Mouse (Mus musculus) A20 (cell line): ENCODE measurements around the gene Atp5g1.
A peak's percentile ranks its signal among the peaks of the same experiment; 100 is the strongest.

Experiments
- DNase-seq: peaks from one replicate; pipeline ENCODE4 v3.0.0-alpha.2; 2011; ENCODE audit warnings: low read depth, low spot score

The Atp5g1 gene

DNA sequence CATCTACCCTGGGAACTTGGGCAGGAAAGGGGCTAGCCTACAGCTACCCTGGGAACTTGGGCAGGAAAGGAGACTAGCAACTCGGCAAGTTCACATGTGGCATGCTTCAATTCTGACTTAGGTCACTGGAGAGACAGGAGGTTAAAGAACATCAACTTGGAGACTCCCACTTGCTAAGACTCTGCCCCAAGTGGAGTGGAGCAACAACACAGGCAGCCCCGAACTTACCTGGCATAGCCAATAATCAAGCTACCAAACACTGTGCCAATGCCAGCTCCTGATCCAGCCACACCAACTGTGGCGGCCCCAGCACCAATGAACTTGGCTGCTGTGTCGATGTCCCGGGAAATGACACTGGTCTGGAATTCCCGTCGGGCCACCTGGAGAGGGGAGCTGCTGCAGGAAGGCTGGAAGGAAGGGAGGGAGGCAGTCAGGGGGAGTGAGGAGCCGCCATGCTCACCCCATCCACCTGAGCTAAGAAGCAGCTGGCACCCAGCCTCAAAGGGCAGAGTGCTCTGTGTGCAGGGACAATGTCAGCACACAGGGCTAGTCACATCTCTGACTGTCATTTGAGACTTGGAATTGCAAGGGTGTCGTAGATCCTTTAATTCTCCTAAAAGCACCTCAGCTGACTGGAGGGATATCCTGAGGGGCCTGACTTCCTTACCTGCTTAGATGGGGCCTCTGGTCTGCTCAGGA lies 2.0 kb downstream of the Atp5g1 start:
- DNase-seq, result no peak

DNA sequence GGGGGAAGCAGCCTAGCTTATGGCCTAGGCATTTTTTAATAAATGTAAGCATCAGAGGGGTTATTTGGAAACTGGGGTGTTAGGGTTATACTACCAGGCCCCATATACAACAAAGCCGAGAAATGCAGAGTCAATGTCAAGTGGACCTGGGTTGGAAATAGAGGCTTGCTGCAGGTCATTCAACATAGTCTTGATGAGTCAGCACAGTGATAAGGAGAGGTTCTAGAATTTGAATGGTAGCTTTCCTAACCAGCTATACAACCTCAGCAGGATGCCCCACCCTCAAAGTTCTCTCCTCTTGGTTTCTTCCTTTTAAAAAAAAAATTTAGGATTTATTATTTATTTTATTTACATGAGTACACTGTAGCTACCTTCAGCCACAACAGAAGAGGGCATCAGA lies 4.5 kb downstream of the Atp5g1 start:
- no peak for DNase-seq

DNA sequence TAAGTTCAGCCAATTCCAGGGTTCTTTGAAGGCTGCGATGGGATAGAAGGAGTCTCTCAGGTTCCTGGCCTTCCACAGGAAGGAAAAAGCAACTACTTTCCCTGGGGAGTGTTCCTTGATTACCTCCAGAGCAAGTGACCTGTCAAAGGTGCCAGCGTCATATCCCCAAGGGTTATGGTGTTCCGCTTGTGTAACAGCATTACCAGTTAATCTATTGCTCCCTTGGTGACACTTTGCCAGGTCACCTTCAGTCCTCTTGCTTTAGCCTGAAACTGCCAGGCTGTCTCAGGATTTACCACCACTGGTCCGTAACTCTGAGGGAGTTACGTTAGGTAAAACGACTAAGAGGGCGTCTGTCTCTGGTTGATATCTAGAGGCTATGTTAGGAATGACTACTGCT lies 5.1 kb downstream of the Atp5g1 start:
- DNase-seq, result no peak

DNA sequence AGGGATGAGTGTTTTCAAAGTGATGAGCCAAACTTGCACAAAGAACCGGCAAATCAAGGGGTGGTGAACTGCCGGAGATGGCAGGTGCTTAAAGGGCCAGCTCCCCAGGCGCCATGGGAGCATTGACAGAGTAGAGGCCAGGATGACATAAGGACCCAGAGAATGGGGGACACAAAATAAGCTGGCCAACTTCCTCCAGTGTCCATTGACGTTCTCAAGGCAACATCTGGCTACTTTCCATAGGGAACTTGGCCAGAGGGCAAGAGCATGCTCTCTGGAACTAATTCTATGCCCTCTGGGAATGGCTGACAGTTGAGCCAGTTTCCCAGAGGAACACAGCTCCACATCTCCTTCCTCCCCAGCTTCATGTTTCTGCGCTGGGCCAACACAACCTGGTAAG lies 7.2 kb downstream of the Atp5g1 start:
- no peak for DNase-seq

DNA sequence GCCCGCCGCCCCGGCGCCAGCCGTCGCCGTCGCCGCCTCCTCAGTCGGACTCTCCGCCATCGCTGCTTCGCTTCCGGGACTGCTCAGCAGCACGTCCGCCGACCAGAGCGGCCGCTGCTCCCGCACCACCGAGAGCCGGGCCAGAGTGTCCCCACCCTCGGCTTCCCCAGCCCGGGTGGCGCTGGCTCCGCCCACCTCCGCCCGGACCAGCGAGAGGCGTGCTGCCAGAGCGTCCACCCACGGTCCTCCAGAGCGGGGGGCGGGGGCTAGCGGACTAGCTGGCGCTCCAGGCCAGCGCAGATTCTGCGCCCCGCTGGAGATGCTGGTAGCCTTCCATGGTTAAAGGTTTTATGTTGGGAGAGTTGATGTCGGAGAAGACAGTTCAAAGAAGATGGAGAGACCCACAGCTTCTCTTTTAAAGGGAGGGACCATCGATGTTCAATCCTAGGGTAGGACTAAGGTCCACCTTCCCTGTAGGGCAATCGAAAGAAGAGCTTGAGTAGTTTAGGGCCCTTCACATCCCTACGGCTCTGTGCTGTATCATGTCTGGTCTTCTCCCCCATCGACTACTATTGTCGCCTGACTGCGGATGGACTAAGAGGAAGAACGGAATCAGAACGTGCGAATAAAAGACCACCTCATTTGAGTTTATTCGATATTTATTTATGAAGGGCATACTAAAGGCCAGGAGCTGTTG lies 10.1 kb downstream of the Atp5g1 start, which contains the start of gene Ube2z:
Gene Ube2z, minus strand, starts transcription at position 174 of the 697 bp plus-strand sequence.
- peak; percentile 96 for DNase-seq

DNA sequence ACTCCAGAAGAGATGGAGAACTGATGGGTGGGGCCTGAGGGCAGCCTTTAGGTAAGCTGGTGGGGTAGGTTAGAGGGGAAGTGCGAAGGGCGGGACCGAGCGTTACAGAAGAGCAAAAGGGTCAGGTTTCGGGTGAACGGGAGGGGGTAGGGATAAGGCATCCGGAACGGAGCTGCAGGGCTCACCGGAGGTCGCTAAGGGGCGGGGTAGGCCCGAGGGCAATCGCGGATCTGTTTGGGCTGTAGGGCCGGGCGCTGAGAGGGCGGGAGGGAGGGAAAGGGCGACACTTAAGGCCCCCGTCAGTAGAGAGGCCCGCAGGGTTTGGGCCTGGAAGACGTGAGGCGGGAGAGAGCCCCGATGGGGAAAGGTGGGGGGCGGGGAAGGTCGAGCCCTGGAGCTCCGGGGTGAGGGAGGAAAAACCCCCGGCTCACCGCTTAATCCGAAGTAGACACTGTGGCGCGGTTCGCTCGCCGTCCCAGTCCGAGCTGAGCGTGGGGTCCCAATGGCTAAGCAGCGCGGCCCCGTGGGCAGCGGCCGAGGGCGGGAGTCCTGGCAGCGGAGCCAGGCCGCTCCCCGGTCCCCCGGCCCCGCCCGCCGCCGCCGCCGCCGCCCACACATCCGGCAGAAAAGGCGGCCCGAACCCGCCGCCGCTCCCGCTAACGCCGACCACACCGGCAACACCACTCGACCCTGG lies 10.8 kb downstream of the Atp5g1 start:
- peak; percentile 79 for DNase-seq

DNA sequence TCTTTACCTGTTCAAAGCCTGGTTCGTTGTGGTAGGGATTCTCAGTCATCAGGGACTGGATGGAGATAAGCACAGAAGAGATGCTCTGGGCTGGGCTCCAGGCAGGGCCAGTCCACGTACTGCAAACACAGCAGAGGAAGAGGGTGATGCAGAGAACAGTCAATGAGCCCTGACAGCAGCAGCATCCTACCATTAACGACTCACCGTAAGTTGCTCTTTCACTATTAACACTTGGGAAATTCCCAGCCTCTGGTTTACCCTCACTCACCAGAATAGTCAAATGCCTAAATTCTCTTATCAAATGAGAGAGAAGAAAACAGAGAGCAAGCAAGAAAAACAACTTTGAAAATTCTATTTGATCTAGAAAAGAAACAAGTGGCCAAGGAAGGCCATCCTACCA lies 17.2 kb downstream of the Atp5g1 start:
- DNase-seq, result peak; percentile 69

DNA sequence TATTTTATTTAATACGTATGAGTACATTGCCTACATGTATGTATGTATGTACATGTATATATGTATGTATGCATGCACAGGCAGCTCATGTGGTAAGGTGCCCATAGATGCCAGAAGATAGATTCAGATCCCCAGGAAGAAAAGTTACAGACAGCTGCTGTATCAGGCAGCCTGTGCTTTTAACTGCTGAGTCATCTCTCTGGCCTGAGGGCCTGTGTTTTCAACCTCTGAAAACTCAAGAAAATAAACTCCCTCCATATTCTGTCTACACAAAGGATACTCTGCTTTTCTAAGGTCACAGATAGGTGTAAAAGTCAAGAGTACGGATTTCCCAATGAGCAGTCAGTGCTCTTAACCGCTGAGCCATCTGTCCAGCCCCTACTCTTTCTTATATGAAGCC lies 24.6 kb downstream of the Atp5g1 start:
- DNase-seq, result no peak

DNA sequence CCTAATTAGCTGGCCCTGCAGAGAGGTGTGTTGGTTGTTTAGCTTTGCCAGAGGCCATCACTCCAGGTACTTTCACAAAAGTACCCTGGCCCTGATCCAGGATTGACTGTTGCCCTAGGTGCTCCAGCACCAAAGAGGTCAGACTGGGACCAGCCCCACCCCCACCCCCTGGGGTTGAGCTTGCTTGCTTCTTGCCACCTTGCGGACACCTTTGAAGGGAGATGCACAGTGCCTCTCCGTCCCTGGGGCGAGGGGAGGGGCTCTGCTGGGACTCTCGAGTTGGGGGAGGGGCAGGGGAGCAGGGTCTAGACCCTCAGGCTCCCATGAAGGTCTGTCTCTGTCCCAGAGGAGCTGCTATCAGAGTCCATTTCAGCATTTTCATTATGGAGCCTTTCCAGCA lies 25.5 kb downstream of the Atp5g1 start:
- DNase-seq, result no peak

DNA sequence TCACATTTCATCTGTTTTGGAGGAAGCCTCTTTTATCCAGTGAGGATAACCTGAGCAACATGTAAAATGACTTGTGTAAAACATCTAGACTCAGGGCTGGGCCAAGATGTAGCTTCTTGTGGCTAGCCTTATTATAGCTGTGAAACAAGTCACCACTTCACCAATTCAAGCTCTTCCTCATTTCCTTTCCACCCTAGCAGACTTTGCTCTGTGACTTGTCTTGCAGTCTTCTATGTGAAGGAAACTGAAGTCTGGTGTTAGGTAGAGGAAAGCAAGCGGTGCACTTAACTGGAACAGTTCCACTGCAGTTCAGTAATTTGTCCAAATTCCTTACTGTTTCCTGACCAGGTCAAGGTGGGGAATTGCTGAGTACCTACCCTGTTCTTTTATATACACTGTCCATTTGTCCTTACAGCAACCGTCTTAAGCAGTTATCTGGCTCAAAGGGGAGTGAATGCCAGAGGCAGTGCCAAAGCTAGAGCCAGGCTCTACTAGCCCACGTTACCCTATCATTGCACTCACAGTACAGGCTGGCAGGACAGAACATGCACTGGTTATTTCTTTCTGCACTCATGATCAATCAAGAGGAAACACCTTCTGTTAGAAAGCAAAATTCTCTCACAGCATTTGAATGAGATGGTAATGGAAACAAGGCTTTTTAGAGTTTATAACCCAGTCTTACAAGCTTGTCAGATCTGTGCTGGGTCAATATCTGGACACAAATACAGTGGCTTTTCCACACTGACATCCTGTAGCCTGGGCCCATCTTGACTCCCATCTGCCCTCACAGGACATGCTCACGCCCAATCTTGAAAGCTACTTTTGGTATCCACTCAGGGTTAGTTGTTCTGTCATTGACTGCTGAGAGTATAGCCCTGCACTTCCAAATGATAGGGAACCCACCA lies 27.7 kb downstream of the Atp5g1 start:
- DNase-seq, result peak; percentile 62

DNA sequence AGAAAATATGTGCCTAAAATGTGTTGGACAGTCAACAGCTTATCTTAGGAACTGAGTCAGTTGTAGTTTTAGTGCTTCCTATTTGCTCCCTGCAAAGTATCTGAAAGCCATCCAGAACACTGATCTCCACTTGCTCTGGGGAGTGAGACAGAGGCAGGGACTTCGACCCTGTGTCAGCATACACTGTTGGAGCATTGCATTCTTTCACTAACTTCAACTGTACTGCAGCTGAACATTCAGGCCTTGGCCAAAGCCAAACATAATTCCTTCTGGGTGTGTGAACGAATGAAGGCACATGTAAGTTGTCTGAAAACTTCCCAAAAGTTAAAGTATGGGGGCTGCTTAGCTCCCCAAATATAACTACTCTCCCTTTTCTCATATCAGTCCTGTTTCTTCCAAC lies 28.7 kb downstream of the Atp5g1 start:
- no peak for DNase-seq

DNA sequence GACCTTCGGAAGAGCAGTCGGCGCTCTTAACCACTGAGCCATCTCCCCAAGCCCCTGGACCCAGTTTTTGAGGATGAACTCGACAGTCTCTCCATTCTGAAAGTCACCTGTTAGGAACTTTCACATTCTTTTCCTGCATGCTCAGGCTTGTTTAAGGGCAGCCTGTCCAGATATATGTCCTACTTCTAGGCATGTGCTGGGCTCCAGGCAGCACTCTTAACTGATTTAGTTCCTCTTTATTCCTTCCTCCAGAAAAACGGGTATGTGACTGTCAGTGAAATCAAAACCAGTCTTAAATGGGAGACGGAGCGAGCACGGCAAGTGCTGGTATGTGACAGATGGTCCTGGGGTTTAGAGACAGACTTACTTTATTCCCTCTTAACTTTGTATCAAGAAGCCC lies 29.4 kb downstream of the Atp5g1 start:
- no peak for DNase-seq

DNA sequence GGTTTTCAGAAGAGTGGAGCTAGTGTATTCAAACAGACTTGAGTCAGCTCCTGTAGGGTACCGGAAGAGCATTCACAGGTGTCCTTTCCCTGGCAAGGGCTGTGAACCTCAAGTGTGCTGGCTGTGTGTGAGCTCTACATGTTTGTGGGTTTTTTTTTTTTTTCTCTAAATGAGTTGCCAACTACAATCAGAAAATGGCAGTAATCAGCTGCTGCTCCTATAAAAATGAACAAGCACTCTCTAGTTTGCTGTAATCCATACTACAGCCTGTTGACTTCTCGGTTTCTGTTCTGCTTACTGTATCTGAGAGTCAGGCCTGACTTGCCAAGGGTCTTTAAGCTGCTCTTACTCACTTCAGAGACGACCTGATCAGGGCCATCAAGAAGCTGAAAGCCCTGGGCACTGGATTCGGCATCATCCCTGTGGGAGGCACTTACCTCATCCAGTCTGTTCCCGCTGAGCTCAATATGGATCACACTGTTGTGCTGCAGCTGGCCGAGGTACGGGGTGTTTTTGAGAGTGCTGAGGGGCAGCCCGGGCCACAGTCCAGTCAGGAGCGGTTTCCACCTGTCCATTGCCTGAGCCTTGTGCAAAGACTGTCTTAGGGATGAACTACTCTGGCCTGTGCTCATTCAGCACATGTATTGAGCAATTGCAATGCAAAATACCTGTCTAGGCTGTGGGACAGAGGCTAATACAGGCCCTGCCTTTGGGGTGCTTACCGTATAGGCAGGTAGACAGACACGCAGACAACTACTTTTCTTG lies 30.5 kb downstream of the Atp5g1 start:
- peak; percentile 57 for DNase-seq

DNA sequence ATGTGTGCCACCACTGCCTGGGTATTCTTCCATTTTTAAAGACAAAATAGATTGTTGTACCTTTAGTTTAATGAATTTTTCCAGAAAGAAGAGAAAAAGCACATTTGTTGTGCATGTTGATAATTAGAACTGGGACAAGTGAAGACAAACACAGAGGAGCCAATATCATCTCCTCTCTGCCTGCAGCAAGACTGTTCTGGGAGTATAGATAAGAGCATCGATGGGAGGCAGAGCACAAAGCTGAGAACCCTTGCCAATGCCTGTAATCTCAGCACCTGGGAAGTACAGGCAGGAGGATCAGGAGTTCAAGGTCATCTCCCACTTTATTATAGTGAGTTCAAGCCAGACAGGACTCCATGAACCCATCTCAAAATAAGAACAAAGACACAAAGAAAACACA lies 36.9 kb downstream of the Atp5g1 start:
- DNase-seq, result no peak

DNA sequence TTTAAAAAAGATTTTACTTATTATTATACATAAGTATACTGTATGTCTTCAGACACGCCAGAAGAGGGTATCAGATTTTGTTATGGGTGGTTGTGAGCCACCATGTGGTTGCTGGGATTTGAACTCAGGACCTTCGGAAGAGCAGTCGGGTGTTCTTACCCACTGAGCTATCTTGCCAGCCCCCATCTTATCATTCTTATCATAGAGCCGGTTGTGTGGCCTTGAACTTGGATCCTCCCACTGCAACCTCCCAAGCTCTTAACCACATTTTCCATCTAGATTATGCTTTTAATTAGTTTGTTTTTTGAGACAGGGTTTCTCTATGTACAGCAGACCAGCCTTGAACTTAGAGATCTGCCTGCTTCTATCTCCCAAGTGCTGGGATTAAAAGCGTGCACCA lies 38.0 kb downstream of the Atp5g1 start:
- DNase-seq, result no peak

DNA sequence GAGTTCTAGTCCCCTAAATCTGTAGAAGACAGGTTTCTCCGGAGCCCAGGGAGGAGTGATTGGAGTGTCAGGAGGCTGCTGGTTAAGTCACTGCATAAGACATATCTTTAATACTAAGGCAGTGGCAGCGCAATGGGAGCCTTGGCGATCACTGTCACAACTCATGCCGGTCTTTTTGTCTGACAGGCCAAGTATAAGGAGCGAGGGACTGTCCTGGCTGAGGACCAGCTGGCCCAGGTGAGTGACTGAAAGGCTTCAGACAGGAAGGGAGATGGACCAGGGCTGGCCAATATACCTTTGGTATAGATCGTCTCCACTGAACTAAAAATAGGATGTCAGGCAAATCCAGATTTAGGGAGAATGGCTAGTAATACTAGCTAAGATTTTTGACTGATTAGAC lies 40.3 kb downstream of the Atp5g1 start:
- no peak for DNase-seq

DNA sequence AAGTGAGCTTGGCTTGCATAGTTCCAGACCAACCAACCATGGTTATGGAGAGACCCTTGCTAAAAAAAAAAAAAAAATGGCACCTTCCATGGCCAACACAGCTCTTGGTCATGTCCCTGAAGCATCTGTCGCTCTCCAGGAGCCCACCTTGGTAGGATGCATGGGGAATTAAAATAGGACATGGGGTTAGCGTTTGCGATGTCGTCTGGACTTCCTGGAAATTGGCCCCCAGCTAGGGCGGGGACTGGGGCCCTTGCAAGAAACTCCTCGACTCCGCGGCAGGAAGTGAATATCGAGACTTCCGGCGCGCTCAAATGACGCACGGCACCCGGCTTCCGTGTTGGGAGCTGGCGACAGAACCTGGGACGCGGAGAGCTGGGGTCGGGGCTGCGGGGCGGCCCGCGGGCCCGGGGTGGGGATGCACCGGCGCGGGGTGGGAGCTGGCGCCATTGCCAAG lies 40.8 kb downstream of the Atp5g1 start, which contains the start of gene Snf8:
Gene Snf8, plus strand, starts transcription at position 290 of the 457 bp plus-strand sequence.
- peak; percentile 96 for DNase-seq

DNA sequence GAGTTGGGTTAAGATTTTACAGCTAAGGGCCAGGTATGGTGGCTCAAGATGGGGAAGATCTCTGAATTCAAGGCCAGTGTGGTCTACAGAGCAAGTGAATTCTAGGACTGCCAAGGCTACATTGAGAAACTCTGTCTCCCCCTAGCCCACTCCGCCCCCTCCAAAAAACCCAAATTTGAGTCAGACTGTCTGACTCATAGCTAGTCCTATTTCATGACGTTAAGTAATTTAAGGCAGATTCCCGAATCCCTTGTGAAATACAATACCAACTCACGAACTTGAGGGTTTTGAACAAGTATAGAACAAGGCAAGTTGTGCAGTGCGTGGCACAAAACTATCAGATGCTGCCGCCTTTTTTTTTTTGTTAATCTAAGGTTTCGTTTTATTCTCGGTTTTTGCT lies 41.4 kb downstream of the Atp5g1 start:
- DNase-seq, result no peak

DNA sequence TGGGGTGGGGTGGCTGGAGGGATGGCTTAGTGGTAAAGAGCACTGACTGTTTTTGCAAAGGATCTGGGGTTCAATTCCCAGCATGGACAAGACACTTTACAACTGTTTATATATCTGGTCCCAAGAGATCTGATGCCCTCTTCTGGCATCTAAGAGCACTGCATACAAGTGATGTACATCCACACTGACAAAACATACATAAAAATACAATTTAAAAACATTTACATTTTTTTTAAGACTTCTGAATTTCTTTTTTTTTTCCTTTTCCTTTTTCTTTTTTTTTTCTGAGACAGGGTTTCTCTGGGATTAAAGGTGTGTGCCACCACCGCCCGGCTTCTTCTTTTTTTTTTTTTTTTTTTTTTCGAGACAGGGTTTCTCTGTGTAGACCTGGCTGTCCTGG lies 42.2 kb downstream of the Atp5g1 start:
- peak; percentile 50 for DNase-seq

DNA sequence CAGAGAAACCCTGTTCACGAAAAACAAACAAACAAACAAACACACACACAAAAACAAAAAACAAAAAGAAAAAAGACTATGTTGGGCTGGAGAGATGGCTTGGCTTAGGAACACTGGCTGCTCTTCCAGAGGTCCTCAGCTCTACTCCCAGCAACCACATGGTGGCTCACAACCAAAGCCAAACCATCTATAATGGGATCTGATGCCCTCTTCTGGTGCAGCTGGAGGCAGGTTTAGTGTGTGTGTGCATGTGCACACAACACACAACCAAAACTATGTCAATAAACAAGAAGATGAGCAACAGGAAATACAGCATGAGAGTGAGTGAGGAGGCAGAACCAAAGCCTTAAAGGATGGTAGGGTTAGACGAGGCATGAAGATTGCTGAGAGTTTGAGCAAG lies 43.8 kb downstream of the Atp5g1 start:
- DNase-seq, result peak; percentile 53

DNA sequence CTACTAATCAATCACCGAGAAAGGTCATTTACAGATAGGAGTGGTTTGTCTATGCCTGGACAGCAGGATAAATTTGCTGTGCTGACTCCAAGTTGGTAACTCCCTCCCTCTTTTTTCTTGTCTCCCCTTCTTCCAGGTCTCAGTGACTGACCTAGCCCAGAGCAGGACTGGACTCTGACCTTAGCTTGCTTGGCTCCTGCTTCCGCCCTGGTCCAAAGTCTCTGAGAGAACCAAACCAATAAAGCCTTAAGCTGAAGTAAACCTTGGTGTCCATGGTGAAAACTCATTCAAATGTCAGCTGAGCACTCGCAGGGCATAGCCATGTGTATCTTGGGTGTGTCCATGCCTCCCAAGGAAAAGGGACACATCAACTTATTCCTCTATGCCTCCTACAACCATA lies 44.9 kb downstream of the Atp5g1 start:
- no peak for DNase-seq
